Mouse (Mus musculus) urinary bladder, postnatal 36 days (tissue): ENCODE data around the gene Npb.
"Not testable (repeated sequence)": the region's sequence is repeated elsewhere in the genome, so short reads cannot be mapped to it uniquely, and the experiment has no call there.

Experiments used
- DNase-seq, 2 experiments: peaks; one replicate each; pipeline ENCODE4 v3.0.0; 2022; ENCODE audit warnings: low spot score in 2 of 2, mixed read lengths in 1 of 2

Gene Npb

GRCm38 (mm10) chr11:120608241-120609034 lies at the start of gene Npb:
TSS of gene Npb (plus strand) at chr11:120608477.
- DNase-seq, result no peak

- DNase-seq, result not testable (repeated sequence)
These were observed 49.4 kb upstream of the Npb start for GRCm38 (mm10) chr11:120558843-120559242.

- no peak for DNase-seq
These were observed 47.1 kb upstream of the Npb start for GRCm38 (mm10) chr11:120560952-120561728.

- DNase-seq, result no peak
These were observed 45.3 kb upstream of the Npb start for GRCm38 (mm10) chr11:120562949-120563348.

GRCm38 (mm10) chr11:120565114-120565513 lies 43.2 kb upstream of the Npb start:
- DNase-seq, result no peak

GRCm38 (mm10) chr11:120568324-120568723 lies 40.0 kb upstream of the Npb start:
- DNase-seq, result no peak

- no peak for DNase-seq
These were observed 37.2 kb upstream of the Npb start for GRCm38 (mm10) chr11:120571122-120571521.

- DNase-seq, result no peak
These were observed 36.4 kb upstream of the Npb start for GRCm38 (mm10) chr11:120571754-120572416.

- DNase-seq, result no peak
These were observed 35.9 kb upstream of the Npb start for GRCm38 (mm10) chr11:120572417-120572751.

- peak; percentile 99 to 100 for DNase-seq
These were observed 35.3 kb upstream of the Npb start, which contains the start of gene P4hb for GRCm38 (mm10) chr11:120572752-120573584. TSS of gene P4hb (minus strand) at chr11:120573253.

GRCm38 (mm10) chr11:120573585-120574277 lies 34.5 kb upstream of the Npb start:
- DNase-seq, result no peak

- no peak for DNase-seq
These were observed 34.0 kb upstream of the Npb start for GRCm38 (mm10) chr11:120574278-120574600.

- DNase-seq, result no peak
These were observed 33.2 kb upstream of the Npb start for GRCm38 (mm10) chr11:120575046-120575445.

- DNase-seq, result no peak
These were observed 32.3 kb upstream of the Npb start for GRCm38 (mm10) chr11:120575940-120576339.

GRCm38 (mm10) chr11:120576365-120576981 lies 31.8 kb upstream of the Npb start:
- no peak for DNase-seq

GRCm38 (mm10) chr11:120577211-120578023 lies 30.9 kb upstream of the Npb start:
- DNase-seq, result no peak

GRCm38 (mm10) chr11:120578024-120578693 lies 30.1 kb upstream of the Npb start:
- no peak for DNase-seq

- DNase-seq, result no peak
These were observed 29.5 kb upstream of the Npb start for GRCm38 (mm10) chr11:120578694-120579243.
